Mouse (Mus musculus) thymus, adult 2 months (tissue): ENCODE results near the gene Itga10.

Experiments
- CTCF ChIP-seq: fragments of 200-500 bp; IDR thresholded peaks from 2 replicates; pipeline ENCODE4 v1.5.1; 2012; ENCODE audit warnings: mild to moderate bottlenecking, control low read depth, low read length, moderate library complexity, borderline replicate concordance; ENCODE audit not compliant: control insufficient read depth, poor library complexity, insufficient read depth; ENCODE audit errors: extremely low read depth
- POLR2A ChIP-seq: fragments of 200-500 bp; IDR thresholded peaks from 2 replicates; pipeline ENCODE4 v1.6.1; 2012; ENCODE audit warnings: mild to moderate bottlenecking, low read length, control low read depth, moderate library complexity; ENCODE audit not compliant: control insufficient read depth, poor library complexity, insufficient read depth; ENCODE audit errors: extremely low read depth

DNA sequence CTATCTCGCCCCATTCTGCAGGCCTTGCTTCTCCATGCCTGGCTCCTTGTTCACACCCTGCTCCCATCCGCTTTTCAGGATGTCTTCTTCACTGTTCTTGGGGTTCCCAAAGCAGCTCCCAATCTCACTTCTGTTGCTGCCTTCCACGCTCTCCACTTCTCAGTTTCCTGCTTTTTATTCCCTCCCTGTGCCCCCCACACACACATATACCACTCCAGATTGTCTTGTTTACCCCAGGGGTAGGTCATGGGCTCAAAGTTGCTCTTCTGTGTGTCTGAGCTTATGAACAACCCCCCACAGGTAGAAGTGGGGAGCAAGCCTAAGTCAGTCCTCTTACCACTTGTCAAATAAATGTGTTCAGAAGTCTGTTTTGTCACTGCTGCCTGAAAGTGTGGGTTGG, 46.0 kb upstream of the Itga10 start:
- no peak for TF ChIP-seq CTCF
- TF ChIP-seq POLR2A = no peak
